Mouse (Mus musculus) lung, adult 2 months (tissue): Measurements from ENCODE around the gene BC017158.

Experiments
- CTCF ChIP-seq: fragments of 200-500 bp; IDR thresholded peaks from 2 replicates; pipeline ENCODE4 v1.5.1; 2011; ENCODE audit warnings: mild to moderate bottlenecking, low read length, control low read depth; ENCODE audit not compliant: insufficient read depth
- POLR2A ChIP-seq: fragments of 200-500 bp; IDR thresholded peaks from 2 replicates; pipeline ENCODE4 v1.6.1; 2011; ENCODE audit warnings: low read depth, mild to moderate bottlenecking, control low read depth, low read length, borderline replicate concordance; ENCODE audit errors: extremely low read depth

DNA sequence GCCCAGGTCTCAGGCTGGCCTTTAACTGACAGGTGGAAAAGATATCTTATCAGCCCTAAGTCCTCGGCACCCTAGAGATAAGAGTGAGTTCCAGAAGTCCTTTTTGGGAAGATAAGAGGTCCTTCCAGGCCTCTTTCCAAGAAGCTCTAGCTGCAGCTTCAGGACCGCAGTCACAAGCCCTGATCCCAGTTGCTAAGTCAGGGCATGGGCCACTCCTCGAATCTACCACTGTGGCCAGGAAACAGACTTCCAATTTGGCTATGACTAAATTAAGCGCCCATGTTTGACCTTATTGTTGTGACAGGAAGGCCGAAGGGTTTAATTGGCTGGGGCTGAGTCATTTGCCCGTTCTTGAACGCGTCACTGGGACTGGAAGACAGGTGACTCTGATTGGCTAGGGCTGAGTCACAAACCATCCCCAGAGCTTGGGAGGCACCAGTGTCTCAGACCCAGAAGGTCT is 12.3 kb upstream of the BC017158 start:
- TF ChIP-seq CTCF (no peak), POLR2A (no peak)
